Mouse (Mus musculus): ENCODE measurements around the gene Spdye4c. TPM values are rescaled to one million over a fixed set of nuclear protein-coding genes. Genes with fewer than 3 reads are reported as not detected.

Gene Spdye4c
- polyA plus RNA-seq, 1 experiment, result not detected

DNA sequence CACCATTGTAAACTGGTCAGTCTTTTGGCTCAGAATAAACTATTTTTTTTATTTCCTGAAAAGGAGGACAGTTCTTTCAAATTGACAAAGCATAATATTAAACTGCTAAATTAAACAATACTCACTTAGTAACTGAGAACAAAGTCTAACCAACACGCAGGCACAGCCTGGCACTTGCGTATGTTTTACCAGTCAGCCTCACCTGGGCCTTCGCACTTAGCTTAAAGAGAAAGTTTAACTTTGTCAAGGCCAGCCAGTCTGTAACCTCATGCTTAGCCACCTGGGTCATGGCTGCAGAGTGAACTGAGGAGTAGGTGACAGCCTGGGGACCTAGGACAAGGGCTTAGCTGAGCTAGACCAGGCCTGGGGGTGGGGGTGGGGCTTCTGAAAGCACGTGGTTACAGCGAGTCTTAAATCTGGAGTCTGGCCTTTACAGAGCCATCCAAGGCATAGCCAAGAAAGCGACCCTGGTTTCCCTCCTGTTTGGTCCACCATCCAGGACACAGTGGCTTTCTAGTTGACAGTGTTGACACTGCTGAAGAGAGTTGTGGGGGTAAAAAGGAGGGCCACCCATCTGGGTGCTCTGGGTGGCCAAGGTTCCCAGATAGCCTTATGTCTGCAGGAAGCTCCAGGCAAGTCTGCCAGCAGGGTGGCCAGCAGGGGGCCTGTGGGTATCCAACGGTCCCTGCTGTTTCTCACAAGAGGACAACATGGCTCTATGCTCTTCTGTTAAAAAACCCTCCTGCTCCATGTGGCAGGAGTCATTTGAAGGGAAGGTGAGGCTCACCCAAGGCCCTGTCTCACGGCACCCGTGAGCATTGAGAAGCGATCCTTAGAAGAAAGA is 24.5 kb upstream of the Spdye4c start:
- H3K4me2 ChIP-seq (ENCODE audit: low read depth), result peak overlapping the region; percentile 49
- no peaks in the 10 kb centered on the region for H3K27me3 ChIP-seq (ENCODE audit: control insufficient read depth, insufficient read depth, insufficient read length)
- TF ChIP-seq MYOG (IDR thresholded peaks at IDR 0.05; ENCODE audit: control insufficient read depth in 1 of 3, insufficient read depth in 1 of 3, insufficient read length in 2 of 3, low read depth in 2 of 3) (no peak), SRF (IDR thresholded peaks at IDR 0.05; ENCODE audit: control insufficient read depth, insufficient read length, low read depth) (no peak), MAX (IDR thresholded peaks at IDR 0.05; ENCODE audit: low read depth) (no peak), REST (IDR thresholded peaks at IDR 0.05; ENCODE audit: insufficient read depth, insufficient read length) (no peak), USF1 (IDR thresholded peaks at IDR 0.05; ENCODE audit: low read depth) (no peak), TCF3 (IDR thresholded peaks at IDR 0.05; ENCODE audit: insufficient read length, low read depth) (no peak), TCF12 (IDR thresholded peaks at IDR 0.05; ENCODE audit: insufficient read depth, poor library complexity, severe bottlenecking) (no peak)
- no peaks in the 10 kb centered on the region for H3K79me2 ChIP-seq (ENCODE audit: control insufficient read depth, insufficient read depth)
- no peak overlapping the region for H3K4me3 ChIP-seq
- H3K36me3 ChIP-seq (ENCODE audit: control insufficient read depth, insufficient read depth), result no peaks in the 10 kb centered on the region
- H3ac ChIP-seq (ENCODE audit: control insufficient read depth, insufficient read length), result no peak overlapping the region

DNA sequence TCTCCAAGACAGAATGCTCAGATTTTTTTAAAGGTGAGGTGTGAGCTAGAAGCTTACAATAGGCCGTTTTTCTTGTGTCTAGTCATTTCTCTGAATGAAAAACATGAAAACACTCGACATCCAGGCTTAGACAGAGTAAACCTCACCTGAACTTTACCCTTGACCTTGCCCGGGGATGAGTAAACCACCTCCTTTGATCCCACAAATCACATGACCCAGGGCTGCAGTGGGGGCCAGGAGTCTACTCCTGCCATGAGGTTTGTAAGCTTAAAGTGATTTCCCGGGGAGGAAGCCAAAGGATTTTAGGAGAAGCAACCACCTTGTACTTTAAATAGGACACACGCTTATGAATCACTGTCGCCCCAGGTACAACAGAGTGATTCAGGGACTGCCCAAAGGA is 23.0 kb upstream of the Spdye4c start:
- no peaks in the 10 kb centered on the region for H3K79me2 ChIP-seq (ENCODE audit: control insufficient read depth, insufficient read depth)
- TF ChIP-seq MAX (IDR thresholded peaks at IDR 0.05; ENCODE audit: low read depth), result no peak
- no peak for TF ChIP-seq TCF12 (IDR thresholded peaks at IDR 0.05; ENCODE audit: insufficient read depth, poor library complexity, severe bottlenecking)
- TF ChIP-seq MYOG (IDR thresholded peaks at IDR 0.05; ENCODE audit: control insufficient read depth in 1 of 3, insufficient read depth in 1 of 3, insufficient read length in 2 of 3, low read depth in 2 of 3), result no peak
- TF ChIP-seq TCF3 (IDR thresholded peaks at IDR 0.05; ENCODE audit: insufficient read length, low read depth), result no peak
- no peak for TF ChIP-seq POLR2AphosphoS2 (IDR thresholded peaks at IDR 0.05; ENCODE audit: insufficient read length, low read depth)
- no peaks in the 10 kb centered on the region for H3K27me3 ChIP-seq (ENCODE audit: control insufficient read depth, insufficient read depth, insufficient read length)
- H3K4me3 ChIP-seq, result no peak overlapping the region
- H3K36me3 ChIP-seq (ENCODE audit: control insufficient read depth, insufficient read depth), result no peaks in the 10 kb centered on the region
- H3ac ChIP-seq (ENCODE audit: control insufficient read depth, insufficient read length), result no peak overlapping the region
- no peak overlapping the region for H3K4me2 ChIP-seq (ENCODE audit: low read depth)

DNA sequence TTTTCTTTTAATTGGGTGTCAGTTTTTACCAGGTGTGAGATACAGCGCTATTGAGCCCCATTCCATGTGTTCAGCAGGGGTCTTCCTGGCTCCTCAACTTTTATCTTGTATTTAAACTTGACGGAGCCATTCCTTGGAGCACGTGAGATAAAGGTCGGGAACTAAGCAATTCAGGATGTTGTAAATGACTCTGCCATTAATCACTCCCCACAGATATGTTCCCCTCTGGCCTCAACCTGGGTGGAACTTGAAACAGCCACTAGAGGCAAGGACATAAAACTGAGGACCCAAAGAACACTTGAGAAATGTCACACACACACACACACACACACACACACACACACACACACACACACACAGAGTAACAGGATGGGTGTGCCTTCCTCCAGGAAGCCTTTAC is 22.5 kb upstream of the Spdye4c start:
- Histone ChIP-seq H3K4me2 (ENCODE audit: low read depth) (no peak overlapping the region), H3K4me3 (no peak overlapping the region), H3K79me2 (ENCODE audit: control insufficient read depth, insufficient read depth) (no peaks in the 10 kb centered on the region), H3K36me3 (ENCODE audit: control insufficient read depth, insufficient read depth) (no peaks in the 10 kb centered on the region), H3K27me3 (ENCODE audit: control insufficient read depth, insufficient read depth, insufficient read length) (no peaks in the 10 kb centered on the region), H3ac (ENCODE audit: control insufficient read depth, insufficient read length) (no peak overlapping the region)
- TF ChIP-seq REST (IDR thresholded peaks at IDR 0.05; ENCODE audit: insufficient read depth, insufficient read length) (no peak), POLR2A (IDR thresholded peaks at IDR 0.05; ENCODE audit: insufficient read length, low read depth) (no peak), SRF (IDR thresholded peaks at IDR 0.05; ENCODE audit: control insufficient read depth, insufficient read length, low read depth) (no peak), MYOD1 (IDR thresholded peaks at IDR 0.05; ENCODE audit: control insufficient read depth in 1 of 3, insufficient read length in 2 of 3, low read depth in 2 of 3) (no peak)

DNA sequence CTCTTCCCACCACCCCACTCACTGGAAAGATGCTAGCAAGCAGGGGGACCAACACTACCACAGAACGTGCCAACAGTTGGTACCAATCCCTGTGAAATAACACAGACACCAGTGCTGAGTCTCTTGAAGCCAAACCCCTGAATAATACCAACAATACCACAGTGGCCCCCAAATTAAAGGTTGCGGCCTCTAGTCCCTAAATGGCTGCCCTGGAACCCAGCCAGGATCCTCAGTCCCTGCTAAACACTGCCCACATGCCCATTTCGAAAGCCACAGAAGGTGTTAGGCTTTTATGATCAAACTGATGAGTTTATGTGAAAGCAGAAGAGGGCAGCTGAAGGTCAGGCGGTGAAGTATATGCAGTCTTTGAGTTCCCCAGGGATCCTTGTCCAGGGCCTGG is 20.0 kb upstream of the Spdye4c start:
- Histone ChIP-seq H3K79me2 (ENCODE audit: control insufficient read depth, insufficient read depth) (no peaks in the 10 kb centered on the region), H3K4me2 (ENCODE audit: low read depth) (no peak overlapping the region), H3K27me3 (ENCODE audit: control insufficient read depth, insufficient read depth, insufficient read length) (no peaks in the 10 kb centered on the region), H3K36me3 (ENCODE audit: control insufficient read depth, insufficient read depth) (no peaks in the 10 kb centered on the region), H3K4me3 (no peak overlapping the region), H3ac (ENCODE audit: control insufficient read depth, insufficient read length) (no peak overlapping the region)
- TF ChIP-seq MYOD1 (IDR thresholded peaks at IDR 0.05; ENCODE audit: control insufficient read depth in 1 of 3, insufficient read length in 2 of 3, low read depth in 2 of 3) (no peak), POLR2A (IDR thresholded peaks at IDR 0.05; ENCODE audit: insufficient read length, low read depth) (no peak), SRF (IDR thresholded peaks at IDR 0.05; ENCODE audit: control insufficient read depth, insufficient read length, low read depth) (no peak), TCF12 (IDR thresholded peaks at IDR 0.05; ENCODE audit: insufficient read depth, poor library complexity, severe bottlenecking) (no peak), MYOG (IDR thresholded peaks at IDR 0.05; ENCODE audit: control insufficient read depth in 1 of 3, insufficient read depth in 1 of 3, insufficient read length in 2 of 3, low read depth in 2 of 3) (no peak), USF1 (IDR thresholded peaks at IDR 0.05; ENCODE audit: low read depth) (no peak), E2F4 (IDR thresholded peaks at IDR 0.05; ENCODE audit: insufficient read depth) (no peak), TCF3 (IDR thresholded peaks at IDR 0.05; ENCODE audit: insufficient read length, low read depth) (no peak), POLR2AphosphoS2 (IDR thresholded peaks at IDR 0.05; ENCODE audit: insufficient read length, low read depth) (no peak), CEBPB (IDR thresholded peaks at IDR 0.05; ENCODE audit: insufficient read depth, poor library complexity, severe bottlenecking) (no peak), MAX (IDR thresholded peaks at IDR 0.05; ENCODE audit: low read depth) (no peak), REST (IDR thresholded peaks at IDR 0.05; ENCODE audit: insufficient read depth, insufficient read length) (no peak)

DNA sequence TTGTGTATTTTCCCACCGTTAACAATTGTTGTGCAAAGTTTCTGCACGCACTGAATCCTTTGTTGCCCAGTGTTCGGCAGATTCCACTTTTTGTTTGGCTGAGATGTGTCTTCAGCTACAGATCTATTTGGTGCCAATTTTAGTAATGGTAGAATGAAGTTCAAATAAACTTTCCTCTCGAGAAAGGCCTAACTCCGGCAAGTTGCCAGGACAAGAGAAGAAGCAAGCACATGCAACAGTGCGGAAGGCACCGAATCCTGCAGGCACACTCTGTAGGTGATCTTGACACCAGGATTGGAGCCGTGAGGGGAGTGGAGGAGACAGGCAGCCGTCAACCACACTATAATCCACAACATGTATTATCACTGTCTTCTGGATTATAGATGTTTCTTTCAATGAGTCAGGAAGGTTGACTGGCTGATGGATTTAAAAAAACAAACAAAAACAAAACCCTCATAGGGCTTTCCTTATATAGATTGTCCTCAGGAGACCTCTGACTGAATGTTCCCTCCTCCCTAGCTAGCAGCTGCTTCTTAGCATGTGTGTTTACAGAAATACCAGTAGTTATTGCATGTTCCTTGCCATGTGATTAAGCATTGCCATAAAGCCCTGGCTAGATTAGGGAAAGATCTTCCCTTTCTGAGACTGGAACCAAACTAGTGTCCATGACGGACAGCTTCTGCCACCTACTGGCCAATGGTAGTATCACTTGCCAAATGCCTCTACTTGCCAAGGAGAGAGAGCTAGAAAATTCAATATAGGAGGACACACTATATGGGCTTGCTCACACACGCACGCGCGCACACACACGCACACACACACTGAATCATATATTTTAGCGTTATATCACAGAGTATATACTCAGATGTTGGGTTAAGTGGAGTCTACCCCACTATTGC is 18.0 kb upstream of the Spdye4c start:
- H3K27me3 ChIP-seq (ENCODE audit: control insufficient read depth, insufficient read depth, insufficient read length), result no peaks in the 10 kb centered on the region
- H3K4me2 ChIP-seq (ENCODE audit: low read depth), result no peak overlapping the region
- no peak overlapping the region for H3ac ChIP-seq (ENCODE audit: control insufficient read depth, insufficient read length)
- no peaks in the 10 kb centered on the region for H3K79me2 ChIP-seq (ENCODE audit: control insufficient read depth, insufficient read depth)
- TF ChIP-seq TCF3 (IDR thresholded peaks at IDR 0.05; ENCODE audit: insufficient read length, low read depth), result no peak
- TF ChIP-seq MYOD1 (IDR thresholded peaks at IDR 0.05; ENCODE audit: control insufficient read depth in 1 of 3, insufficient read length in 2 of 3, low read depth in 2 of 3), result no peak
- peak; percentile 62; the same call in 1 of the 2 replicates for TF ChIP-seq CEBPB (IDR thresholded peaks at IDR 0.05; ENCODE audit: insufficient read depth, poor library complexity, severe bottlenecking)
- no peak for TF ChIP-seq TCF12 (IDR thresholded peaks at IDR 0.05; ENCODE audit: insufficient read depth, poor library complexity, severe bottlenecking)
- peak in 1 of 3 experiments; percentile 80 for TF ChIP-seq MYOG (IDR thresholded peaks at IDR 0.05; ENCODE audit: control insufficient read depth in 1 of 3, insufficient read depth in 1 of 3, insufficient read length in 2 of 3, low read depth in 2 of 3)
- TF ChIP-seq E2F4 (IDR thresholded peaks at IDR 0.05; ENCODE audit: insufficient read depth), result no peak
- no peak for TF ChIP-seq POLR2AphosphoS2 (IDR thresholded peaks at IDR 0.05; ENCODE audit: insufficient read length, low read depth)
- no peak for TF ChIP-seq POLR2A (IDR thresholded peaks at IDR 0.05; ENCODE audit: insufficient read length, low read depth)
- TF ChIP-seq MAX (IDR thresholded peaks at IDR 0.05; ENCODE audit: low read depth), result no peak
- peak; percentile 37 for TF ChIP-seq USF1 (IDR thresholded peaks at IDR 0.05; ENCODE audit: low read depth)
- no peak for TF ChIP-seq SRF (IDR thresholded peaks at IDR 0.05; ENCODE audit: control insufficient read depth, insufficient read length, low read depth)
- no peak for TF ChIP-seq REST (IDR thresholded peaks at IDR 0.05; ENCODE audit: insufficient read depth, insufficient read length)
- no peak overlapping the region for H3K4me3 ChIP-seq
- no peaks in the 10 kb centered on the region for H3K36me3 ChIP-seq (ENCODE audit: control insufficient read depth, insufficient read depth)

Data from myocyte (in vitro differentiated cells).